Mouse (Mus musculus): ENCODE data around the gene Col6a4. TPM values are rescaled to one million over a fixed set of nuclear protein-coding genes. Genes with fewer than 3 reads are reported as not detected.

Col6a4 gene
- polyA plus RNA-seq, 1 experiment from 2014 or later, result 1.4 TPM

GRCm38 (mm10) chr9:105947577-105947976 lies 149.0 kb downstream of the Col6a4 start:
- H3K27me3 ChIP-seq, result no peaks in the 10 kb centered on the region
- 73% methylated on average over 3 of the region's 3 CpGs for WGBS
- no peak overlapping the region for H3K9ac ChIP-seq
- H3K9me3 ChIP-seq, result no peaks in the 10 kb centered on the region
- no peaks in the 10 kb centered on the region for H3K36me3 ChIP-seq
- H3K4me2 ChIP-seq, result no peak overlapping the region
- H3K4me3 ChIP-seq, result no peak overlapping the region
- no peak for ATAC-seq (ENCODE audit: low FRiP score, low read depth)
- no peak overlapping the region for H3K27ac ChIP-seq (replicated peaks)
- H3K4me1 ChIP-seq (replicated peaks), result 0 out of 2 replicates have a peak, but pooled peaks cover 3% of the 10 kb centered on the region

Other genes starting within 250 kb of the Col6a4 start
- 0.16 and 0.40 TPM in 2 replicates for gene Col6a5, start 136.1 kb downstream of the Col6a4 start, polyA plus RNA-seq (2015; fragmentation: Nextera tagmentation; extraction: Ambion mirVana)
- 2.8 TPM in 2 replicates for gene Glyctk, start 61.4 kb upstream of the Col6a4 start, polyA plus RNA-seq (2015; fragmentation: Nextera tagmentation; extraction: Ambion mirVana)
- gene Wdr82, start 74.1 kb upstream of the Col6a4 start, polyA plus RNA-seq (2015; fragmentation: Nextera tagmentation; extraction: Ambion mirVana), result 35.9 and 36.6 TPM in 2 replicates
- gene Ppm1m, start 103.0 kb upstream of the Col6a4 start, polyA plus RNA-seq (2015; fragmentation: Nextera tagmentation; extraction: Ambion mirVana), result 17.6 and 21.2 TPM in 2 replicates
- 50.5 and 52.0 TPM in 2 replicates for gene Twf2, start 106.3 kb upstream of the Col6a4 start, polyA plus RNA-seq (2015; fragmentation: Nextera tagmentation; extraction: Ambion mirVana)
- 0.09 and 0.10 TPM in 2 replicates for gene Tlr9, start 125.8 kb upstream of the Col6a4 start, polyA plus RNA-seq (2015; fragmentation: Nextera tagmentation; extraction: Ambion mirVana)
- 101 and 104 TPM in 2 replicates for gene Alas1, start 151.9 kb upstream of the Col6a4 start, polyA plus RNA-seq (2015; fragmentation: Nextera tagmentation; extraction: Ambion mirVana)
- gene Poc1a, start 184.3 kb upstream of the Col6a4 start, polyA plus RNA-seq (2015; fragmentation: Nextera tagmentation; extraction: Ambion mirVana), result 8.8 and 9.3 TPM in 2 replicates